Mouse (Mus musculus) neural tube, embryonic 15.5 days (tissue): ENCODE results near the gene Chchd4. TPM values are rescaled to one million over a fixed set of nuclear protein-coding genes. Genes with fewer than 3 reads are reported as not detected.
A peak's percentile ranks its signal among the peaks of the same experiment; 100 is the strongest.

Experiments
- ATAC-seq: fragments of 200-750 bp; cut with Nextera tagmentation; 2 replicates; pipeline ENCODE4 v1.8.0; 2017; ENCODE audit warnings: mild to moderate bottlenecking, moderate TSS enrichment, moderate library complexity; ENCODE audit not compliant: low FRiP score
- H3K27ac ChIP-seq: fragments of 300-500 bp; sonication (generic); replicated peaks from 2 replicates; pipeline ENCODE4 v1.5.1; 2015; ENCODE audit warnings: mild to moderate bottlenecking, inconsistent platforms
- H3K27me3 ChIP-seq: fragments of 300-500 bp; sonication (generic); replicated peaks from 2 replicates; pipeline ENCODE4 v1.6.1; 2015; ENCODE audit warnings: inconsistent platforms
- H3K36me3 ChIP-seq: fragments of 300-500 bp; sonication (generic); 2 replicates; pipeline ENCODE4 v1.6.1; 2015; ENCODE audit warnings: inconsistent platforms
- H3K4me1 ChIP-seq: fragments of 300-500 bp; sonication (generic); 2 replicates; pipeline ENCODE4 v1.6.1; 2015; ENCODE audit warnings: inconsistent platforms
- H3K4me2 ChIP-seq: fragments of 300-500 bp; sonication (generic); 2 replicates; pipeline ENCODE4 v1.6.1; 2015; ENCODE audit warnings: inconsistent platforms, mild to moderate bottlenecking, moderate library complexity
- H3K4me3 ChIP-seq: fragments of 300-500 bp; sonication (generic); replicated peaks from 2 replicates; pipeline ENCODE4 v1.5.1; 2015; ENCODE audit warnings: mild to moderate bottlenecking, inconsistent platforms
- H3K9ac ChIP-seq: fragments of 300-500 bp; sonication (generic); replicated peaks from 2 replicates; pipeline ENCODE4 v1.6.1; 2015; ENCODE audit warnings: mild to moderate bottlenecking, inconsistent platforms
- H3K9me3 ChIP-seq: fragments of 300-500 bp; sonication (generic); replicated peaks from 2 replicates; pipeline ENCODE4 v1.6.1; 2016; ENCODE audit warnings: inconsistent platforms
- WGBS: fragments of 180-500 bp; shearing (Covaris S2); methylation state at CpG from one replicate; pipeline ENCODE4 v1.1.7; 2015; ENCODE audit warnings: mixed read lengths; 5-methylcytosine and 5-hydroxymethylcytosine counted together
- polyA plus RNA-seq: library from polyadenylated mRNA; unstranded; fragments of >200 nt; fragmentation: Nextera tagmentation; extraction: Ambion mirVana; gene quantifications from 2 replicates; pipeline ENCODE4 v1.2.1, GENCODE M21; 2015

Gene Chchd4
- polyA plus RNA-seq, result 40.0 and 40.3 TPM in 2 replicates

GRCm38 (mm10) chr6:91472868-91473804 is at the start of gene Chchd4, which contains the start of gene Tmem43:
Chchd4 (minus strand) TSS chr6:91473546.
Tmem43 (plus strand) TSS chr6:91473703.
- H3K27ac ChIP-seq, result peak within 1 kb of the TSS; percentile 80

GRCm38 (mm10) chr6:91522816-91523215 is 49.5 kb upstream of the Chchd4 start:
- Histone ChIP-seq H3K27ac (no peak overlapping the region), H3K4me3 (no peak overlapping the region), H3K36me3 (peaks cover 70% of the 10 kb centered on the region), H3K9ac (no peak overlapping the region), H3K9me3 (no peaks in the 10 kb centered on the region), H3K4me1 (peaks cover 4% of the 10 kb centered on the region; the same call in 1 of the 2 replicates), H3K4me2 (no peak overlapping the region), H3K27me3 (no peaks in the 10 kb centered on the region)
- WGBS, result 93% methylated on average over 5 of the region's 5 CpGs
- no peak for ATAC-seq

More at GRCm38 (mm10) chr6:91472868-91473804, at the start of gene Chchd4, which contains the start of gene Tmem43:
- H3K27me3 ChIP-seq, result no peaks in the 10 kb centered on the region
- peak within 1 kb of the TSS; percentile 63 for H3K4me3 ChIP-seq
- ATAC-seq, result peak; percentile 96
- H3K9ac ChIP-seq, result peak within 1 kb of the TSS; percentile 74
- peaks cover 34% of the 10 kb centered on the region for H3K4me1 ChIP-seq
- H3K36me3 ChIP-seq, result peaks cover 13% of the 10 kb centered on the region
- peak within 1 kb of the TSS; percentile 74 for H3K4me2 ChIP-seq
- H3K9me3 ChIP-seq, result no peaks in the 10 kb centered on the region
- WGBS, result under 1% methylated on average over 74 of the region's 74 CpGs

- Histone ChIP-seq H3K9ac (no peak overlapping the region), H3K9me3 (no peaks in the 10 kb centered on the region), H3K27me3 (no peaks in the 10 kb centered on the region), H3K36me3 (peaks cover 58% of the 10 kb centered on the region), H3K4me1 (peaks cover 28% of the 10 kb centered on the region), H3K27ac (no peak overlapping the region), H3K4me3 (no peak overlapping the region), H3K4me2 (no peak overlapping the region)
- no peak for ATAC-seq
- WGBS, result 87% methylated on average over 7 of the region's 7 CpGs
These were observed 45.2 kb upstream of the Chchd4 start for GRCm38 (mm10) chr6:91518454-91519020.

GRCm38 (mm10) chr6:91515545-91516449 is 42.5 kb upstream of the Chchd4 start, which contains the start of the genes Xpc and Lsm3:
Xpc (minus strand) TSS chr6:91515888.
Lsm3 (plus strand) TSS chr6:91515928.
- ATAC-seq, result peak; percentile 98
- Histone ChIP-seq H3K27me3 (no peaks in the 10 kb centered on the region), H3K4me2 (peak within 1 kb of the TSS; percentile 84), H3K9ac (peak within 1 kb of the TSS; percentile 84), H3K36me3 (peaks cover 31% of the 10 kb centered on the region), H3K27ac (peak within 1 kb of the TSS; percentile 79), H3K9me3 (no peaks in the 10 kb centered on the region), H3K4me3 (peak within 1 kb of the TSS; percentile 84), H3K4me1 (peaks cover 29% of the 10 kb centered on the region)
- under 1% methylated on average over 80 of the region's 80 CpGs for WGBS

- H3K27me3 ChIP-seq, result no peaks in the 10 kb centered on the region
- H3K9ac ChIP-seq, result peak overlapping the region; percentile 84
- no peak for ATAC-seq
- peak overlapping the region; percentile 84 for H3K4me2 ChIP-seq
- peaks cover 21% of the 10 kb centered on the region for H3K36me3 ChIP-seq
- WGBS, result 27% methylated on average over 10 of the region's 10 CpGs
- 0 out of 2 replicates have a peak overlapping the region, but pooled peaks have one; percentile 79 for H3K27ac ChIP-seq
- H3K4me1 ChIP-seq, result peaks cover 29% of the 10 kb centered on the region
- no peaks in the 10 kb centered on the region for H3K9me3 ChIP-seq
- H3K4me3 ChIP-seq, result peak overlapping the region; percentile 84
These were observed 41.5 kb upstream of the Chchd4 start for GRCm38 (mm10) chr6:91514737-91515362.

- no peak for ATAC-seq
- Histone ChIP-seq H3K36me3 (peaks cover 14% of the 10 kb centered on the region), H3K9ac (no peak overlapping the region), H3K4me1 (peaks cover 29% of the 10 kb centered on the region), H3K27me3 (no peaks in the 10 kb centered on the region), H3K27ac (no peak overlapping the region), H3K4me2 (0 out of 2 replicates have a peak overlapping the region, but pooled peaks have one; percentile 84), H3K9me3 (no peaks in the 10 kb centered on the region), H3K4me3 (no peak overlapping the region)
These were observed 40.8 kb upstream of the Chchd4 start for GRCm38 (mm10) chr6:91514135-91514534.

- WGBS, result 89% methylated on average over 10 of the region's 10 CpGs
- H3K27me3 ChIP-seq, result no peaks in the 10 kb centered on the region
- peaks cover 14% of the 10 kb centered on the region for H3K4me1 ChIP-seq
- H3K4me3 ChIP-seq, result no peak overlapping the region
- ATAC-seq, result no peak
- H3K9ac ChIP-seq, result no peak overlapping the region
- peaks cover 34% of the 10 kb centered on the region for H3K36me3 ChIP-seq
- H3K9me3 ChIP-seq, result no peaks in the 10 kb centered on the region
- H3K27ac ChIP-seq, result no peak overlapping the region
- H3K4me2 ChIP-seq, result no peak overlapping the region
These were observed 36.9 kb upstream of the Chchd4 start for GRCm38 (mm10) chr6:91510211-91510610.

GRCm38 (mm10) chr6:91509326-91509725 is 36.0 kb upstream of the Chchd4 start:
- H3K27me3 ChIP-seq, result no peaks in the 10 kb centered on the region
- H3K4me2 ChIP-seq, result no peak overlapping the region
- H3K4me3 ChIP-seq, result no peak overlapping the region
- H3K9ac ChIP-seq, result no peak overlapping the region
- H3K9me3 ChIP-seq, result no peaks in the 10 kb centered on the region
- 44% methylated on average over 7 of the region's 7 CpGs for WGBS
- ATAC-seq, result no peak
- H3K4me1 ChIP-seq, result peaks cover 7% of the 10 kb centered on the region
- H3K36me3 ChIP-seq, result peaks cover 42% of the 10 kb centered on the region
- no peak overlapping the region for H3K27ac ChIP-seq

- Histone ChIP-seq H3K36me3 (peaks cover 55% of the 10 kb centered on the region), H3K4me3 (no peak overlapping the region), H3K9me3 (no peaks in the 10 kb centered on the region), H3K9ac (no peak overlapping the region), H3K4me2 (no peak overlapping the region), H3K27me3 (no peaks in the 10 kb centered on the region), H3K27ac (no peak overlapping the region), H3K4me1 (no peaks in the 10 kb centered on the region)
- ATAC-seq, result no peak
- WGBS, result 97% methylated on average over 3 of the region's 3 CpGs
These were observed 34.7 kb upstream of the Chchd4 start for GRCm38 (mm10) chr6:91508041-91508440.

GRCm38 (mm10) chr6:91506036-91506435 is 32.7 kb upstream of the Chchd4 start:
- no peaks in the 10 kb centered on the region for H3K4me1 ChIP-seq
- WGBS, result 93% methylated on average over 5 of the region's 5 CpGs
- H3K9me3 ChIP-seq, result no peaks in the 10 kb centered on the region
- no peak overlapping the region for H3K4me3 ChIP-seq
- no peak overlapping the region for H3K9ac ChIP-seq
- no peak overlapping the region for H3K4me2 ChIP-seq
- no peak overlapping the region for H3K27ac ChIP-seq
- no peak for ATAC-seq
- peaks cover 74% of the 10 kb centered on the region for H3K36me3 ChIP-seq
- no peaks in the 10 kb centered on the region for H3K27me3 ChIP-seq
